Mouse (Mus musculus) embryonic facial prominence, embryonic 10.5 days (tissue): ENCODE results near the gene Scn2a. TPM values are rescaled to one million over a fixed set of nuclear protein-coding genes. Genes with fewer than 3 reads are reported as not detected.

Experiments
- DNase-seq: peaks from one replicate; pipeline ENCODE4 v3.0.0-alpha.2; 2017; ENCODE audit warnings: low spot score
- H3K27ac ChIP-seq: fragments of 300-500 bp; sonication (generic); replicated peaks from 2 replicates; pipeline ENCODE4 v1.5.1; 2016; ENCODE audit warnings: mild to moderate bottlenecking
- H3K27me3 ChIP-seq: fragments of 300-500 bp; sonication (generic); replicated peaks from 2 replicates; pipeline ENCODE4 v1.6.1; 2016; ENCODE audit warnings: low read depth, mild to moderate bottlenecking; ENCODE audit not compliant: poor library complexity, severe bottlenecking
- H3K36me3 ChIP-seq: fragments of 300-500 bp; sonication (generic); replicated peaks from 2 replicates; pipeline ENCODE4 v1.6.1; 2016; ENCODE audit warnings: mild to moderate bottlenecking, moderate library complexity
- H3K4me1 ChIP-seq: fragments of 300-500 bp; sonication (generic); 2 replicates; pipeline ENCODE4 v1.6.1; 2016
- H3K4me3 ChIP-seq: fragments of 300-500 bp; sonication (generic); 2 replicates; pipeline ENCODE4 v1.5.1; 2016; ENCODE audit warnings: mild to moderate bottlenecking, moderate library complexity
- H3K9me3 ChIP-seq: fragments of 300-500 bp; sonication (generic); 2 replicates; pipeline ENCODE4 v1.6.1; 2016; ENCODE audit warnings: mild to moderate bottlenecking
- WGBS: fragments of 180-500 bp; shearing (Covaris S2); methylation state at CpG from one replicate; pipeline ENCODE4 v1.1.7; 2016; 5-methylcytosine and 5-hydroxymethylcytosine counted together
- polyA plus RNA-seq: library from polyadenylated mRNA; unstranded; fragments of >200 nt; fragmentation: Nextera tagmentation; extraction: Ambion mirVana; gene quantifications from 2 replicates; pipeline ENCODE4 v1.2.1, GENCODE M21; 2016

Gene Scn2a
- 1.8 and 2.5 TPM in 2 replicates for polyA plus RNA-seq

DNA sequence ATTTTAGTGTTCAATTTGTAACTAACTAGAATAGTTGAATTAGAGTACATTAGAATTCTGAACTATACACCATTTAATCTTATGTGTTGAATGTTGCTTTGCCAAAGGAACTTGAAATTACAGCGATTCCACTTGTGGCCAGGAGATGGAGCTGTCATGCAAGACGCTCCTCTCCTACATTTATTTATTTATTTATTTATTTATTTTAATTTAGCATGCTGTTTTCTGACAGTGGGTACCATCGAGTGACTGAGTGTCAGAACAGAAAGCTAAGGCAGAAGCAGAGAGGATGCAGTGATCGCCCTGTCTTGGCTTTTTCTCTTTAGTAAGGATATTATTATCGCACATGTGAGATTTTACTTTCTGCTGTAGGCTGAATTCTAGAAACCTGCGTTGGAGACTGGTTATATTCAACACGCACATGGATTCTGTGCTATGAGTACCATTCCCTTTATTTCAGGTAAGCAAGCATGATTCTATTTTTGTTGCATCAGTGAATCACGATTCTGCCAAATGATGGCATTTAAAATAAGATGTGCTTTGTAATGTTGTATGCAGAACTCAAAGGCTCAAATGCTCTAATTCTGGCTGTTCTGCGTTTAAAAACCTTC lies at the start of gene Scn2a:
Gene Scn2a, plus strand, starts transcription at position 216 of the 611 bp plus-strand sequence.
- WGBS, result 52% methylated on average over 9 of the region's 9 CpGs
- H3K4me1 ChIP-seq, result no peaks in the 10 kb centered on the region
- H3K9me3 ChIP-seq, result no peaks in the 10 kb centered on the region
- no peaks in the 10 kb centered on the region for H3K36me3 ChIP-seq
- no peaks in the 10 kb centered on the region for H3K27me3 ChIP-seq
- DNase-seq, result peak; percentile 23
- H3K27ac ChIP-seq, result no peak within 1 kb of the TSS
- H3K4me3 ChIP-seq, result no peak within 1 kb of the TSS

GRCm38 (mm10) chr2:65587679-65588078 lies 32.9 kb upstream of the Scn2a start:
- no peaks in the 10 kb centered on the region for H3K4me1 ChIP-seq
- no peaks in the 10 kb centered on the region for H3K27me3 ChIP-seq
- 83% methylated on average over 5 of the region's 5 CpGs for WGBS
- no peak overlapping the region for H3K4me3 ChIP-seq
- H3K36me3 ChIP-seq, result no peaks in the 10 kb centered on the region
- no peak overlapping the region for H3K27ac ChIP-seq
- no peak for DNase-seq
- H3K9me3 ChIP-seq, result no peaks in the 10 kb centered on the region

- no peak overlapping the region for H3K27ac ChIP-seq
- no peaks in the 10 kb centered on the region for H3K4me1 ChIP-seq
- DNase-seq, result no peak
- H3K27me3 ChIP-seq, result no peaks in the 10 kb centered on the region
- H3K9me3 ChIP-seq, result no peaks in the 10 kb centered on the region
- no peaks in the 10 kb centered on the region for H3K36me3 ChIP-seq
- H3K4me3 ChIP-seq, result no peak overlapping the region
Measured at GRCm38 (mm10) chr2:65607813-65608212, 12.8 kb upstream of the Scn2a start.

- Histone ChIP-seq H3K4me1 (no peaks in the 10 kb centered on the region), H3K9me3 (no peaks in the 10 kb centered on the region), H3K27me3 (no peaks in the 10 kb centered on the region), H3K4me3 (no peak overlapping the region), H3K36me3 (no peaks in the 10 kb centered on the region), H3K27ac (no peak overlapping the region)
- WGBS, result 85% methylated on average over 4 of the region's 4 CpGs
- DNase-seq, result no peak
Measured at GRCm38 (mm10) chr2:65611887-65612286, 8.7 kb upstream of the Scn2a start.

DNA sequence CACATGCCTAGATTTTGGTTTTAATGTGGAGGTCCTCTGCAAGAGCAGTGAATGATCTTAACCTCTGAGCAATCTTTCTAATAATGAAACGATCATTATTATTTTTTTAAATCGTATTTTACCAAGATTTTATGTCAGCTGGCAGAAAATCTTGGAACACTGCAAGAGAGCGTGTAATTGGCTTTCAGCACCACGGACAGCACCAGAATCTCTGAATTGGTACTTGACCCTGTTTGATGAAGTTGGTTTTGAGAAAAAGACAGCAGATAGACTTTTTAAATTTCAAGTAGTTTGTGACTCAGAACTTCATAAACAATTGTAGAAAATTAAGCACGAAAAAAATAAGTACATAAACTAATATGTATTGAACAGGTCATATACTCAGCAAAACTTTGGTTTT lies 790 bp upstream of the Scn2a start:
- 20% methylated on average over 5 of the region's 5 CpGs for WGBS
- Histone ChIP-seq H3K4me3 (no peak overlapping the region), H3K27ac (no peak overlapping the region), H3K36me3 (no peaks in the 10 kb centered on the region), H3K4me1 (no peaks in the 10 kb centered on the region), H3K27me3 (no peaks in the 10 kb centered on the region), H3K9me3 (no peaks in the 10 kb centered on the region)
- peak; percentile 75 for DNase-seq

GRCm38 (mm10) chr2:65621254-65621653 lies 683 bp downstream of the Scn2a start:
- Histone ChIP-seq H3K36me3 (no peaks in the 10 kb centered on the region), H3K9me3 (no peaks in the 10 kb centered on the region), H3K4me1 (no peaks in the 10 kb centered on the region), H3K27ac (no peak overlapping the region), H3K4me3 (no peak overlapping the region), H3K27me3 (no peaks in the 10 kb centered on the region)
- DNase-seq, result no peak
- WGBS, result 74% methylated on average over 5 of the region's 5 CpGs

DNA sequence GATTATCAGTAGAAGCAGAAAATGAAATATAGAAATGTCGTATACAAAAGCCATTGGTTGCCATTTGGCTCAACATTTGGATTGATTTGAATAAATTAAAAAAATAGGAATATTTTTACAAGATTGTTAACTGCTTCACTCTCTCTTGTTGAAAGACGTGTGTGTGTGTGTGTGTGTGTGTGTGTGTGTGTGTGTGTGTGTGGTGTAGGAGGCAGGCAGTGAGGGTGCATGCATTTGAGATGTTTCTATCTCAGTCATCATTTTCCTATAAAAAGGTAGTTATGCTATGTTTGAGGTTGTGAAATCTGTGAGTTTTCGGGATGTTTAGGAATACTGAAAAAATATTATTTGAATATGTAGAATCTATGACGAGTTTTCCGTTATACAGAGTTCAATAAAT lies 1.3 kb downstream of the Scn2a start:
- 85% methylated on average over 5 of the region's 5 CpGs for WGBS
- H3K27me3 ChIP-seq, result no peaks in the 10 kb centered on the region
- no peak overlapping the region for H3K27ac ChIP-seq
- H3K4me3 ChIP-seq, result no peak overlapping the region
- H3K9me3 ChIP-seq, result no peaks in the 10 kb centered on the region
- no peaks in the 10 kb centered on the region for H3K4me1 ChIP-seq
- no peaks in the 10 kb centered on the region for H3K36me3 ChIP-seq
- no peak for DNase-seq

DNA sequence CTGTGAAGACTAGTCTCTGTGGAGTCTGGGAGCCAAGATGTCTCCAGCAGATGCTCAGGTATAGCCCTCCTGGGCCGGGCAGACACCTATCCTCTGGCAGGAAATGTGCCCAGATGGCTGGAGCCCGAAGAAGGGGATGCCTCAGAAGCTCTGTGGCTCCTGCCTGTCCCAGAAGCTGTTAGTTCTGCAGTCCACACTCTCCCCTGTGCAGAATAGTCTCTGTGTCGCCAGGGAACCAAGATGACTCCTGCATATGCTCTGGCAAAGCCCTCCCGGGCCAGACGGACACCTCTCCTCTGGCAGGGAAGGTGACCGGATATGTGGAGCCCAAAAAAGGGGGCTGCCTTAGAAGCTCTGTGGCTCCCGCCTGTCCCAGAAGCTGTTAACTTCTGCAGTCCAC lies 32.1 kb downstream of the Scn2a start:
- no peak for DNase-seq
- no peak overlapping the region for H3K27ac ChIP-seq
- 79% methylated on average over 7 of the region's 7 CpGs for WGBS

GRCm38 (mm10) chr2:65657031-65657430 lies 36.5 kb downstream of the Scn2a start:
- Histone ChIP-seq H3K4me1 (no peaks in the 10 kb centered on the region), H3K36me3 (no peaks in the 10 kb centered on the region), H3K4me3 (no peak overlapping the region), H3K27me3 (no peaks in the 10 kb centered on the region), H3K27ac (no peak overlapping the region), H3K9me3 (no peaks in the 10 kb centered on the region)
- DNase-seq, result no peak
- WGBS, result 80% methylated on average over 4 of the region's 4 CpGs

More for the DNA sequence above, 32.1 kb downstream of the Scn2a start:
- no peak overlapping the region for H3K4me3 ChIP-seq
- H3K27me3 ChIP-seq, result no peaks in the 10 kb centered on the region
- H3K36me3 ChIP-seq, result no peaks in the 10 kb centered on the region
- H3K9me3 ChIP-seq, result no peaks in the 10 kb centered on the region
- H3K4me1 ChIP-seq, result no peaks in the 10 kb centered on the region

DNA sequence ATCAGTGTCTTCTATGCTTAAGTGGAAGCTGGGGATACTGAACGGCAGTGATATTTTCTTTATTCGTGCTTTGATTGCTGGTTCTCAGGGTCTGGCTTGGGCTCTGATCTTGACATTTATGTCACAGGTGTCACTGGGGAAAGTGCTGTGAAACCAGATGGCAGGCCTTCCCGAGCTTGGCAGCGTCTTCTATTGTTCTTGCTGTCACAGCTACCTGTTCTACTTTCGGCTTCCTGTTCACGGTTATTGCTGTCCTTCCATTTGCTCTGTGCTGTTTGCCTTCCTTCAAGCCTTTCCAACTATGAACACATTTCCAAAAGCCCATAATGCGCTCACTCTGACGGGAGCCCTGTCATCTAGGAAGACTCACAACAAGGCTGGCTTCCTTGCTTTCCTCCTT lies 37.9 kb downstream of the Scn2a start:
- H3K27ac ChIP-seq, result no peak overlapping the region
- DNase-seq, result no peak
- H3K36me3 ChIP-seq, result no peaks in the 10 kb centered on the region
- no peaks in the 10 kb centered on the region for H3K27me3 ChIP-seq
- H3K4me3 ChIP-seq, result no peak overlapping the region
- H3K4me1 ChIP-seq, result no peaks in the 10 kb centered on the region
- 89% methylated on average over 8 of the region's 8 CpGs for WGBS
- H3K9me3 ChIP-seq, result no peaks in the 10 kb centered on the region

DNA sequence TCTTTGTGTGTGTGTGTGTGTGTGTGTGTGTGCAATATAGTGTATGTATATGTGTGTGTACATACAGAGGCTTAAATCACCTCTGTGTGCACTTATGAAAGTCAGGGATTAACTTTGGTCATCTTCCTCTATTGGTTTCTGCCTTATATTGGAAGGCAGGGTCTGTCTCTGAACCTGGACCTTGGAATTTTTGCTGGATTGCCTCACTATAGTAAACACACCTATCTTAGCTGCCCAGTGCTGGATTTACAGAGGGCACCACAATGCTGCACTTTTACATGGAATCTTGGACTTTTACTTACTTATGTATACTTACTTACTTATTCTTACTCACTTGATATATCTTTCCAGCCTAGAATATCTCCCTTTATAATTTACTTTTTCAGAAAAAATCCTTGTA lies 43.3 kb downstream of the Scn2a start:
- Histone ChIP-seq H3K27ac (no peak overlapping the region), H3K4me3 (no peak overlapping the region), H3K36me3 (no peaks in the 10 kb centered on the region), H3K9me3 (no peaks in the 10 kb centered on the region), H3K4me1 (peaks cover 6% of the 10 kb centered on the region; the same call in 1 of the 2 replicates), H3K27me3 (no peaks in the 10 kb centered on the region)
- DNase-seq, result no peak

DNA sequence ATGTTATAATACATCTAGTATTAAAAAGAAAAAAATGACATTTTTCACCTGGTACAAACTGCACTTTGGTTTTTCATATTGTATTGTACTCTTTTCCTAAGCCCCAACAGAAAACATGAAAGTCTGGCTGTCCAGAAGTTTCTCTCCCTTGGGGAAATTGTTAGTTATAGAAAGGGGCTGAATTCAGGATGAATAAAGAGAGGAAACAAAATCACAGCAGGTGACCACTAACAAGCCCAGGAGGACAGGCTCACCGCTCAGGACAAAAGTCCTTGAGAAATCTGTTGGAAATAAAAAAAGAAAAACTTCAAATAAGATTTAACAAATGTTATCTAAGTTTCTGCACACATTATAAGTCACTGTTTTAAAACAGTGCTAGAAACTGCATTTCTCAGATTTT lies 43.9 kb downstream of the Scn2a start:
- Histone ChIP-seq H3K4me3 (no peak overlapping the region), H3K36me3 (no peaks in the 10 kb centered on the region), H3K27me3 (no peaks in the 10 kb centered on the region), H3K4me1 (peaks cover 7% of the 10 kb centered on the region; the same call in 1 of the 2 replicates), H3K27ac (no peak overlapping the region), H3K9me3 (no peaks in the 10 kb centered on the region)
- WGBS, result 39% methylated on average over 1 of the region's 1 CpGs
- no peak for DNase-seq

GRCm38 (mm10) chr2:65665180-65665579 lies 44.6 kb downstream of the Scn2a start:
- peaks cover 7% of the 10 kb centered on the region; the same call in 1 of the 2 replicates for H3K4me1 ChIP-seq
- 22% methylated on average over 4 of the region's 4 CpGs for WGBS
- no peaks in the 10 kb centered on the region for H3K9me3 ChIP-seq
- no peaks in the 10 kb centered on the region for H3K36me3 ChIP-seq
- H3K27ac ChIP-seq, result no peak overlapping the region
- no peaks in the 10 kb centered on the region for H3K27me3 ChIP-seq
- no peak overlapping the region for H3K4me3 ChIP-seq
- peak; percentile 11 for DNase-seq
